Mouse (Mus musculus) MEL (cell line): ENCODE measurements around the gene Macrod1. TPM values are rescaled to one million over a fixed set of nuclear protein-coding genes. Genes with fewer than 3 reads are reported as not detected.

Experiments
- DNase-seq: peaks from one replicate; pipeline ENCODE4 v3.0.0; 2011; ENCODE audit warnings: low read depth, low spot score
- H3K27ac ChIP-seq: 2 replicates; pipeline ENCODE4 v1.5.1; 2012; ENCODE audit warnings: low read depth, mild to moderate bottlenecking, control low read depth, low read length, moderate library complexity; ENCODE audit not compliant: control insufficient read depth
- H3K27me3 ChIP-seq, 2 experiments: fragments of 150-350 bp in 1 of 2; sonication (generic) in 1 of 2; 2 replicates each; pipeline ENCODE4 v1.6.1; 2012; ENCODE audit warnings: low read length in 2 of 2, mild to moderate bottlenecking in 2 of 2, improper control_type of control experiment in 1 of 2, moderate library complexity in 1 of 2; ENCODE audit not compliant: insufficient read depth in 2 of 2, control insufficient read depth in 1 of 2
- H3K36me3 ChIP-seq, 2 experiments: 2 replicates each; pipeline ENCODE4 v1.6.1; 2012 to 2014; ENCODE audit warnings: low read length in 2 of 2, improper control_type of control experiment in 1 of 2, inconsistent platforms in 1 of 2, mild to moderate bottlenecking in 1 of 2; ENCODE audit not compliant: insufficient read depth in 2 of 2, control insufficient read depth in 1 of 2
- H3K4me1 ChIP-seq, 2 experiments: fragments of 150-350 bp in 1 of 2; sonication (generic) in 1 of 2; 2 replicates each; pipeline ENCODE4 v1.6.1; 2012; ENCODE audit warnings: low read length in 2 of 2, improper control_type of control experiment in 1 of 2, mild to moderate bottlenecking in 1 of 2; ENCODE audit not compliant: insufficient read depth in 2 of 2, control insufficient read depth in 1 of 2
- H3K4me3 ChIP-seq, 2 experiments: fragments of 150-350 bp in 1 of 2; sonication (generic) in 1 of 2; 2 replicates each; pipeline ENCODE4 v1.5.1; 2012; ENCODE audit warnings: low read depth in 2 of 2, low read length in 2 of 2, mild to moderate bottlenecking in 2 of 2, moderate library complexity in 2 of 2, control low read depth in 1 of 2, improper control_type of control experiment in 1 of 2; ENCODE audit not compliant: control insufficient read depth in 1 of 2, insufficient read depth in 1 of 2
- H3K79me2 ChIP-seq: 2 replicates; pipeline ENCODE4 v1.6.1; 2012; ENCODE audit warnings: mild to moderate bottlenecking, low read length, moderate library complexity; ENCODE audit not compliant: control insufficient read depth, poor library complexity, insufficient read depth
- H3K9ac ChIP-seq: 2 replicates; pipeline ENCODE4 v1.6.1; 2012; ENCODE audit warnings: low read depth, mild to moderate bottlenecking, control low read depth, low read length, moderate library complexity; ENCODE audit not compliant: control insufficient read depth, poor library complexity, severe bottlenecking
- H3K9me3 ChIP-seq: fragments of 150-350 bp; sonication (generic); replicated peaks from 2 replicates; pipeline ENCODE4 v1.6.1; 2012; ENCODE audit warnings: mild to moderate bottlenecking, low read length, improper control_type of control experiment, moderate library complexity; ENCODE audit not compliant: insufficient read depth
- CTCF ChIP-seq, 3 experiments: IDR thresholded peaks in 2 of 3; conservative IDR thresholded peaks in 1 of 3; 2 replicates each; pipeline ENCODE4 v1.5.1; 2011 to 2012; ENCODE audit warnings: low read length in 3 of 3, low read depth in 2 of 3, mild to moderate bottlenecking in 2 of 3, improper control_type of control experiment in 1 of 3, inconsistent platforms in 1 of 3, mixed read lengths in 1 of 3, moderate library complexity in 1 of 3; ENCODE audit not compliant: control insufficient read depth in 1 of 3, insufficient read depth in 1 of 3, poor library complexity in 1 of 3, severe bottlenecking in 1 of 3
- E2F4 ChIP-seq: IDR thresholded peaks from 2 replicates; pipeline ENCODE4 v1.6.1; 2011; ENCODE audit warnings: low read depth, low read length, improper control_type of control experiment, borderline replicate concordance
- EP300 ChIP-seq, 2 experiments: IDR thresholded peaks; 2 replicates each; pipeline ENCODE4 v1.6.1; 2011; ENCODE audit warnings: improper control_type of control experiment in 2 of 2, low read length in 2 of 2, low read depth in 1 of 2, mild to moderate bottlenecking in 1 of 2
- ETS1 ChIP-seq: IDR thresholded peaks from 2 replicates; pipeline ENCODE4 v1.6.1; 2012; ENCODE audit warnings: low read depth, mild to moderate bottlenecking, inconsistent platforms, low read length, improper control_type of control experiment, moderate library complexity
- HCFC1 ChIP-seq: IDR thresholded peaks from 2 replicates; pipeline ENCODE4 v1.6.1; 2012; ENCODE audit warnings: low read depth, mild to moderate bottlenecking, inconsistent platforms, low read length, improper control_type of control experiment, moderate library complexity
- MAFK ChIP-seq: IDR thresholded peaks from 2 replicates; pipeline ENCODE4 v1.6.1; 2011; ENCODE audit warnings: low read depth, mild to moderate bottlenecking, low read length, improper control_type of control experiment, borderline replicate concordance
- MEF2A ChIP-seq: IDR thresholded peaks from 2 replicates; pipeline ENCODE4 v1.6.1; 2014; ENCODE audit warnings: low read depth, mild to moderate bottlenecking, inconsistent platforms, low read length, improper control_type of control experiment; ENCODE audit not compliant: poor library complexity, insufficient replicate concordance, severe bottlenecking; ENCODE audit errors: extremely low read depth
- MXI1 ChIP-seq: IDR thresholded peaks from 2 replicates; pipeline ENCODE4 v1.6.1; 2011; ENCODE audit warnings: mild to moderate bottlenecking, low read depth, low read length, improper control_type of control experiment
- RAD21 ChIP-seq: IDR thresholded peaks from 2 replicates; pipeline ENCODE4 v1.6.1; 2011; ENCODE audit warnings: mild to moderate bottlenecking, low read depth, low read length, improper control_type of control experiment
- RCOR1 ChIP-seq: IDR thresholded peaks from 2 replicates; pipeline ENCODE4 v1.6.1; 2012; ENCODE audit warnings: low read depth, mild to moderate bottlenecking, inconsistent platforms, low read length, improper control_type of control experiment
- SIN3A ChIP-seq: IDR thresholded peaks from 2 replicates; pipeline ENCODE4 v1.6.1; 2012; ENCODE audit warnings: low read length, improper control_type of control experiment, inconsistent platforms
- SMC3 ChIP-seq: IDR thresholded peaks from 2 replicates; pipeline ENCODE4 v1.6.1; 2011; ENCODE audit warnings: low read depth, low read length, improper control_type of control experiment
- TBP ChIP-seq: IDR thresholded peaks from 2 replicates; pipeline ENCODE4 v1.8.0; 2011; ENCODE audit warnings: low read depth, low read length, improper control_type of control experiment
- UBTF ChIP-seq: IDR thresholded peaks from 2 replicates; pipeline ENCODE4 v1.6.1; 2012; ENCODE audit warnings: low read depth, mild to moderate bottlenecking, inconsistent platforms, low read length, improper control_type of control experiment, moderate library complexity, borderline replicate concordance; ENCODE audit not compliant: insufficient read depth
- USF1 ChIP-seq: IDR thresholded peaks from 2 replicates; pipeline ENCODE4 v1.6.1; 2014; ENCODE audit warnings: low read depth, mild to moderate bottlenecking, inconsistent platforms, low read length, improper control_type of control experiment, moderate library complexity
- ZC3H11A ChIP-seq: IDR thresholded peaks from 2 replicates; pipeline ENCODE4 v1.6.1; 2012; ENCODE audit warnings: low read depth, mild to moderate bottlenecking, inconsistent platforms, low read length, improper control_type of control experiment
- ZKSCAN1 ChIP-seq: IDR thresholded peaks from 2 replicates; pipeline ENCODE4 v1.6.1; 2012; ENCODE audit warnings: low read depth, mild to moderate bottlenecking, inconsistent platforms, low read length, improper control_type of control experiment, moderate library complexity
- ZMIZ1 ChIP-seq: IDR thresholded peaks from 2 replicates; pipeline ENCODE4 v1.6.1; 2012; ENCODE audit warnings: low read depth, mild to moderate bottlenecking, inconsistent platforms, low read length, improper control_type of control experiment, moderate library complexity
- polyA plus RNA-seq, 2 experiments: library from polyadenylated mRNA; stranded (reverse) in 1 of 2; unstranded in 1 of 2; fragments of >175 nt in 1 of 2; fragments of >200 nt in 1 of 2; gene quantifications; 2 replicates each; pipeline versions ENCODE4 v1.2.1 to v1.2.4; 2012; ENCODE audit warnings: low replicate concordance in 2 of 2, low read depth in 1 of 2; ENCODE audit not compliant: insufficient read length in 2 of 2, insufficient read depth in 1 of 2, missing spikeins in 1 of 2
- total RNA-seq: library from RNA; depleted of rRNA; stranded (reverse); fragments of 300-350 nt; gene quantifications from 2 replicates; pipeline ENCODE4 v1.2.3, GENCODE M21; 2012

The Macrod1 gene
- total and polyA plus RNA-seq, 3 experiments = 4.5 to 15.7 TPM; not detected in 1

GRCm38 (mm10) chr19:7068661-7069531, 12.3 kb downstream of the Macrod1 start:
- Histone ChIP-seq H3K27ac (no peak overlapping the region), H3K27me3 (no peaks in the 10 kb centered on the region), H3K4me1 (peaks cover 4 to 27% of the 10 kb centered on the region in 2 experiments; a peak in 3 of 4 replicates), H3K4me3 (no peak overlapping the region), H3K9me3 (no peaks in the 10 kb centered on the region), H3K79me2 (no peaks in the 10 kb centered on the region), H3K9ac (no peak overlapping the region), H3K36me3 (peaks cover 0 to 5% of the 10 kb centered on the region in 2 experiments; a peak in 1 of 4 replicates)
- TF ChIP-seq MEF2A = no peak
- TF ChIP-seq ZKSCAN1 = no peak
- no peak for TF ChIP-seq USF1
- no peak for TF ChIP-seq CTCF (IDR thresholded peaks at IDR 0.05 in 2 of 3, conservative IDR thresholded peaks at IDR 0.05 in 1 of 3; ENCODE audit: control insufficient read depth in 1 of 3, insufficient read depth in 1 of 3, low read depth in 2 of 3, low read length in 3 of 3, poor library complexity in 1 of 3, severe bottlenecking in 1 of 3)
- no peak for TF ChIP-seq E2F4
- no peak for TF ChIP-seq RAD21
- no peak for TF ChIP-seq ETS1
- no peak for TF ChIP-seq SIN3A
- no peak for TF ChIP-seq UBTF
- no peak for TF ChIP-seq SMC3
- TF ChIP-seq RCOR1 = no peak
- no peak for TF ChIP-seq EP300 (IDR thresholded peaks at IDR 0.05; ENCODE audit: low read depth in 1 of 2, low read length in 2 of 2)
- TF ChIP-seq HCFC1 = no peak
- TF ChIP-seq TBP = no peak
- no peak for TF ChIP-seq ZC3H11A
- TF ChIP-seq MXI1 = no peak
- no peak for TF ChIP-seq MAFK
- TF ChIP-seq ZMIZ1 = no peak
- DNase-seq = no peak
